Mouse (Mus musculus): ENCODE results near the gene Smyd3.

DNA sequence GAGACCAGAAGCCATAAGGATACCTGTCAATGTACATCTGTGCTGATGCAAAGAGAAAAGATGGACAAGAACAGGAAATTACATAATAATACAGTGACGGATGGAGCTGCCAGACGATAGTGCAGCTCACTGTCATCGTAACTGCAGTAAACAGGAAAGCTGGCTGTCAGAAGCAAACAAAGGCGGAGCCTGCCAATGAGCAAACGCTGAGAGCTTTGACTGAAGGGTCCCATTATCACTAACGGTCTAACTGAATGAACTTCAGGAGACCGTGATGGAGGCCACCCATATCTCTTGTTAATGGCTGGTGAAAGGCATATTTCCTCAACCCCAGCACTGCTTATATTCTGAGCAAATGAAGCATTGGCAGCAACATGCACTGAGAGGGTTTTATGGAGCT is 409.1 kb downstream of the Smyd3 start:
- TF ChIP-seq POLR2A (IDR thresholded peaks at IDR 0.05; ENCODE audit: borderline replicate concordance, extremely low read depth, insufficient read depth, insufficient read length, poor library complexity, severe bottlenecking) (no peak), CTCF (IDR thresholded peaks at IDR 0.05; ENCODE audit: borderline replicate concordance, extremely low read depth, insufficient read depth, insufficient read length) (no peak)
